Mouse (Mus musculus) hindbrain, postnatal 0 days (tissue): ENCODE measurements around the gene Phf13. TPM values are rescaled to one million over a fixed set of nuclear protein-coding genes. Genes with fewer than 3 reads are reported as not detected.

Experiments used
- ATAC-seq: fragments of 200-750 bp; cut with Nextera tagmentation; 2 replicates; pipeline ENCODE4 v1.8.0; 2017; ENCODE audit warnings: mild to moderate bottlenecking, moderate TSS enrichment, moderate library complexity
- DNase-seq: peaks from one replicate; pipeline ENCODE4 v3.0.0-alpha.2; 2015; ENCODE audit warnings: low spot score
- H3K27ac ChIP-seq: fragments of 300-500 bp; sonication (generic); 2 replicates; pipeline ENCODE4 v1.5.1; 2014; ENCODE audit warnings: mild to moderate bottlenecking
- H3K27me3 ChIP-seq: fragments of 300-500 bp; sonication (generic); 2 replicates; pipeline ENCODE4 v1.6.1; 2014; ENCODE audit warnings: low read length, mixed read lengths; ENCODE audit not compliant: insufficient read depth
- H3K36me3 ChIP-seq: fragments of 300-500 bp; sonication (generic); 2 replicates; pipeline ENCODE4 v1.6.1; 2014; ENCODE audit warnings: low read length, mixed read lengths; ENCODE audit not compliant: insufficient read depth
- H3K4me1 ChIP-seq: fragments of 300-500 bp; sonication (generic); 2 replicates; pipeline ENCODE4 v1.6.1; 2014; ENCODE audit warnings: antibody characterized with exemption, low read length, mixed read lengths; ENCODE audit not compliant: insufficient read depth
- H3K4me2 ChIP-seq: fragments of 300-500 bp; sonication (generic); 2 replicates; pipeline ENCODE4 v1.6.1; 2014; ENCODE audit warnings: low read depth, mild to moderate bottlenecking, low read length, moderate library complexity, mixed read lengths
- H3K4me3 ChIP-seq: fragments of 300-500 bp; sonication (generic); 2 replicates; pipeline ENCODE4 v1.5.1; 2014; ENCODE audit warnings: low read length
- H3K9ac ChIP-seq: fragments of 300-500 bp; sonication (generic); replicated peaks from 2 replicates; pipeline ENCODE4 v1.6.1; 2014; ENCODE audit warnings: mild to moderate bottlenecking, low read length, moderate library complexity, mixed read lengths
- H3K9me3 ChIP-seq: fragments of 300-500 bp; sonication (generic); 2 replicates; pipeline ENCODE4 v1.6.1; 2016; ENCODE audit warnings: low read length, mixed read lengths
- CTCF ChIP-seq: IDR thresholded peaks from 2 replicates; pipeline ENCODE4 v1.5.1; 2016; ENCODE audit warnings: antibody characterized with exemption, control low read depth, low read depth
- WGBS: fragments of 180-500 bp; shearing (Covaris S2); extraction: QIAGEN DNeasy Blood & Tissue Kit; methylation state at CpG from one replicate; pipeline ENCODE4 v1.1.7; 2014; 5-methylcytosine and 5-hydroxymethylcytosine counted together
- polyA plus RNA-seq: library from polyadenylated mRNA; unstranded; fragments of >200 nt; fragmentation: Nextera tagmentation; extraction: Ambion mirVana; gene quantifications from 2 replicates; pipeline ENCODE4 v1.2.1, GENCODE M21; 2015
- total RNA-seq: library from RNA; depleted of rRNA; stranded (reverse); fragments of >200 nt; gene quantifications from 2 replicates; pipeline ENCODE4 v1.2.3, GENCODE M21; 2014

The Phf13 gene
- total and polyA plus RNA-seq, 2 experiments from 2014 or later, result 14.6 to 20.8 TPM

DNA sequence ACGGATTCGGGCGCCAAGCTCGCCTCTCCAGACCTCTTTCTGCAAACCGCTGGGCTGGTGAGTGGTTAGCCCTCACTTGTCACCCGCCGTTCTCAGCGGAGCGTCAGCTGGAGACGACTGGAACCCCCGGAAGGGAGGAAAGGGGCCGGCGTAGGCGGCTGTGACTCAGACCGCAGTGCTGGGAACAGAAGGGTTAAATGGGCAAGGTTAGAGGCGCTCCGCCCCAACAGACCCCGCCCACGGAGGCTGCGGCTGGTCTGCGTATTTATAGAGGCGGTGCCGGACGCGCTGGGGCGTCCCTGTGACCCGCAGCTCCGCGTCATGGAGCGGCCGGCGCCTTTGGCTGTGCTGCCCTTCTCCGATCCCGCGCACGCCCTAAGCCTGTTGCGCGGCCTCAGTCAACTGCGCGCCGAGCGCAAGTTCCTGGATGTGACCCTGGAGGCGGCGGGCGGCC, 12.6 kb upstream of the Phf13 start, which contains the start of gene Klhl21:
TSS of gene Klhl21 (plus strand) at position 182 of the 454 bp plus-strand sequence.
- TF ChIP-seq CTCF, result no peak
- DNase-seq (peak; percentile 95), ATAC-seq (peak; percentile 90)
- 0% methylated on average over 45 of the region's 45 CpGs for WGBS
- Histone ChIP-seq H3K4me3 (peak within 1 kb of the TSS; percentile 72), H3K27me3 (no peaks in the 10 kb centered on the region; the same call in 1 of the 2 replicates), H3K4me1 (peaks cover 12% of the 10 kb centered on the region), H3K4me2 (peak within 1 kb of the TSS; percentile 100), H3K36me3 (no peaks in the 10 kb centered on the region), H3K9me3 (no peaks in the 10 kb centered on the region), H3K9ac (peak within 1 kb of the TSS; percentile 68), H3K27ac (peak within 1 kb of the TSS; percentile 80)

DNA sequence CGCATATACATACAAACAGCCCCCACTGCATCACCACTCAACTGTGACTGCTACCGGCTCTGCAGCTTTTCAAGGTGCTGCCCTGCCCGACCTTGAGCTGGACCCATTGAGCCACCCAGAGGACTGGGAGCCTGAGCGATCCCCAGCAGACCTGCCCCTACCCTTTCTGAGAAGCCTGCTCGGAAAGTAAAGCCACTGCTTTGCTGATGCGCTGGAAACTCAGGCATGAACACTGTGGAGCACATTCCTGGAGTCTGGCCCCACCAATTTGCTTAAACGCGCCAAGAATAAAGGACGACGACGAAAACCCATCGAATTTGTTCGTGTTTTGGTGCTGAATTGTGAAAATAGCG, 12.1 kb upstream of the Phf13 start:
- Histone ChIP-seq H3K27me3 (no peaks in the 10 kb centered on the region; the same call in 1 of the 2 replicates), H3K9me3 (no peaks in the 10 kb centered on the region), H3K27ac (peak overlapping the region; percentile 80), H3K4me2 (peak overlapping the region; percentile 100), H3K4me1 (peaks cover 12% of the 10 kb centered on the region), H3K36me3 (no peaks in the 10 kb centered on the region), H3K9ac (peak overlapping the region; percentile 68), H3K4me3 (peak overlapping the region; percentile 72)
- no peak for TF ChIP-seq CTCF
- under 1% methylated on average over 14 of the region's 14 CpGs for WGBS
- DNase-seq (no peak), ATAC-seq (no peak)

DNA sequence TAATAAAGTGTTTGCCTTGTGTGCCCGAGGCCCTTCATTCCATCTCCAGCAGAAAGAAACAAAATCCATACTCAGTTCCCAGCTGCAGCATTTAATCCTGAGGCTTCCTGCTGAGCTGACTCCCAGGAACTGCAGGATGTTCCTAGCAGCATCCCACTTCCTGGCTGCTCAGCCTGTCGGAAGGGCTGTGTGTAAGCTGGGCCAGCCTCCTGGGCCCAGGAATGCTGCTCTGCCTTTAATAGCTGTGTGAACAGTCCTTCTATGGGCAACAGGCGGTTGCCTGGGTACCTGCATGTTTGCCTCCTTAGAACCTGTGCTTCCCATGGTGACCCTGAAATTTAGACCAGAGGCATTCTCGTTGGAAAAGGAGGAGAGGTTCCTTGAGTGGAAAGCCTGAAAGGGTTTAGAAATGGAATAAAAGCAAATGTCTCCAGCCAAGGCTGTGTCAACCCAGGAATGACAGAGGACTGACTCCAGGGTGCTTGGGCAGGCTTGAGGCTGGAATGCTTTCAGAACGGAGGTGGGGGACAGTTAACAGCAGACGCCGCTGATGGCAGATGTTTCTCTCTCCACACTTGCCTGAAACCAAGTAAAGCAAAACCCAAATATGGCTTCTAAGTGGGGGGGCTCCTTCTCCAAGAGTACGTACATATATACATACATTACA, 11.6 kb upstream of the Phf13 start:
- Histone ChIP-seq H3K4me3 (peak overlapping the region; percentile 72), H3K9me3 (no peaks in the 10 kb centered on the region), H3K36me3 (no peaks in the 10 kb centered on the region), H3K4me2 (peak overlapping the region; percentile 100), H3K9ac (peak overlapping the region; percentile 68; the same call in 1 of the 2 replicates), H3K4me1 (peaks cover 12% of the 10 kb centered on the region), H3K27ac (peak overlapping the region; percentile 80; the same call in 1 of the 2 replicates), H3K27me3 (no peaks in the 10 kb centered on the region; the same call in 1 of the 2 replicates)
- no peak for DNase-seq
- no peak for ATAC-seq
- 9% methylated on average over 8 of the region's 8 CpGs for WGBS
- TF ChIP-seq CTCF, result no peak

DNA sequence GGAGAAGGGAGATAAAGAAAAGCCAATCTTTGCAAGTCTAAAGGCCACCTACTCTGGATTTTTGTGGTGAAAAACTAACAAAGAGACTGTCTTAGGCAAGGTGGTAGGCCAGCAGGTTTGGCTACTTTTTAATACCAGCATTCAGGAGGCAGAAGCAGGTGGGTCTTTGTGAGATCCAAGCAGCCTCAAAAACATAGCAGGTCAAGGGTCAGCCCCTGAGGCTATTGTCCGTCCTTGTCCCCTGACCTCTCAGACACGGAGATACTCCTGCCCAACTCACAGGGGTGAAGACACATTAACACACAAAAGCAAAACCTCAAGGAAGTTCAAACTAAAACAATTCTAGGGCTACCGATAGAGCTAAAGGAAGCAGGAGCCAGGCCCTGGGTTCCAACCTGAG, 10.8 kb upstream of the Phf13 start:
- no peak for TF ChIP-seq CTCF
- no peak overlapping the region for H3K9ac ChIP-seq
- H3K27me3 ChIP-seq, result no peaks in the 10 kb centered on the region; the same call in 1 of the 2 replicates
- 17% methylated on average over 3 of the region's 3 CpGs for WGBS
- no peaks in the 10 kb centered on the region for H3K36me3 ChIP-seq
- H3K27ac ChIP-seq, result no peak overlapping the region
- ATAC-seq, result no peak
- H3K4me2 ChIP-seq, result no peak overlapping the region
- DNase-seq, result no peak
- peaks cover 12% of the 10 kb centered on the region for H3K4me1 ChIP-seq
- no peaks in the 10 kb centered on the region for H3K9me3 ChIP-seq
- no peak overlapping the region for H3K4me3 ChIP-seq

DNA sequence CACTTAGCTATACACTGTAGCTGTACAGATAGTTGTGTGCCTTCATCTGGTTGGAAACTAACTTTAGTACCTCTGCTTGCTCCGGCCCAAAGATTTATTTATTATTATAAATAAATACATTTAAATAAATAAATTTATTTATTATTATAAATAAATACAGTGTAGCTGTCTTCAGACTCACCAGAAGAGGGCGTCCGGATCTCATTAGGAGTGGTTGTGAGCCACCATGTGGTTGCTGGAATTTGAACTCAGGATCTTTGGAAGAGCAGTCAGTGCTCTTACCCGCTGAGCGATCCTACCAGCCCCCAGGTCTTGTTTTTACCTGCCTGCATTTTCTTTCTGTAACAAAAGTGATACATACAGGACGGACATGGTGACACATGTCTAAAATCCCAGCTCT, 10.1 kb upstream of the Phf13 start:
- no peaks in the 10 kb centered on the region; the same call in 1 of the 2 replicates for H3K27me3 ChIP-seq
- 79% methylated on average over 6 of the region's 6 CpGs for WGBS
- no peak for DNase-seq
- no peak overlapping the region for H3K4me2 ChIP-seq
- no peak for ATAC-seq
- H3K9me3 ChIP-seq, result no peaks in the 10 kb centered on the region
- H3K36me3 ChIP-seq, result no peaks in the 10 kb centered on the region
- H3K4me3 ChIP-seq, result no peak overlapping the region
- peak; percentile 21; the same call in 1 of the 2 replicates for TF ChIP-seq CTCF
- H3K9ac ChIP-seq, result no peak overlapping the region
- no peak overlapping the region for H3K27ac ChIP-seq
- peaks cover 12% of the 10 kb centered on the region for H3K4me1 ChIP-seq

DNA sequence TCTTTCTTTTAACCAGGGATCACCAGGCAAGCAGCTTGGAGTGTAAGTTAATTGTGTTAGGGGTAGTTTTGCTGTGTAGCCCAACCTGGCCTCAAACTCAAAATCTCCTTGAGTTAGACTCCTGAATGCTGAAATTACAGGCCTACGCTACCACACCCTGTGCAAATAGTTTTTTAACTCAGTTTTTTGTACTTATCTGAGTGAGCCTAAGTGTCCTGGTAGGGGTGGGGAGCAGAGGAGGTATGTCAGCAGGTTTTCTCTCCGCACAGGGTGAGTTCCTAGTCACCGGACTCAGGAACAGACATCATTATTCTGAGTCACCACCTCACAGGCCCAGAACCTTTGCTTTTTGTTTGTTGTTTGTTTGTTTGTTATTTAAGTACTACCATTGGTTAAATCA, 6.0 kb upstream of the Phf13 start:
- Histone ChIP-seq H3K9me3 (no peaks in the 10 kb centered on the region), H3K4me1 (peaks cover 6% of the 10 kb centered on the region; the same call in 1 of the 2 replicates), H3K36me3 (no peaks in the 10 kb centered on the region), H3K4me2 (no peak overlapping the region), H3K4me3 (no peak overlapping the region), H3K27ac (no peak overlapping the region), H3K27me3 (no peaks in the 10 kb centered on the region; the same call in 1 of the 2 replicates), H3K9ac (no peak overlapping the region)
- no peak for DNase-seq
- no peak for ATAC-seq
- TF ChIP-seq CTCF, result no peak
- 98% methylated on average over 3 of the region's 3 CpGs for WGBS

DNA sequence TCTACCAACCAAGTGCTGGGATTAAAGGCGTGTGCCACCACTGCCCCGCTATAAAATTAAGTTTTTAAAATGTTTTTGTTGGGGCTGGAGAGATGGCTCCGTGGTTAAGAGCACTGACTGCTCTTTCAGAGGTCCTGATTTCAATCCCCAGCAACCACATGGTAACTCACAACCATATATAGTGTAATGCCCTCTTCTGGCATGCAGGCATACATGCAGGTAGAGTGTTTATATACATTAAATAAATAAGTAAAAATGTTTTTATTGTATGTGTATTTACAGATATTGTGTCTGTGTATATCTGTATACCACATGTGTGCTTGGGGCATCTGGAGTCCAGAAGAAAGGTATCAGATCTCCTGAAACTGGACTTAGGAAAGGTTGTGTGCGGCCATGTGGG, 5.3 kb upstream of the Phf13 start:
- no peaks in the 10 kb centered on the region for H3K36me3 ChIP-seq
- H3K4me3 ChIP-seq, result no peak overlapping the region
- TF ChIP-seq CTCF, result no peak
- no peak overlapping the region for H3K9ac ChIP-seq
- no peak overlapping the region for H3K27ac ChIP-seq
- ATAC-seq, result no peak
- DNase-seq, result no peak
- WGBS, result 59% methylated on average over 4 of the region's 4 CpGs
- no peaks in the 10 kb centered on the region for H3K27me3 ChIP-seq
- peaks cover 7% of the 10 kb centered on the region; the same call in 1 of the 2 replicates for H3K4me1 ChIP-seq
- no peak overlapping the region for H3K4me2 ChIP-seq
- H3K9me3 ChIP-seq, result no peaks in the 10 kb centered on the region
